21 mouse cellular contexts compared by ENCODE assay signal in the genomic region with DNA sequence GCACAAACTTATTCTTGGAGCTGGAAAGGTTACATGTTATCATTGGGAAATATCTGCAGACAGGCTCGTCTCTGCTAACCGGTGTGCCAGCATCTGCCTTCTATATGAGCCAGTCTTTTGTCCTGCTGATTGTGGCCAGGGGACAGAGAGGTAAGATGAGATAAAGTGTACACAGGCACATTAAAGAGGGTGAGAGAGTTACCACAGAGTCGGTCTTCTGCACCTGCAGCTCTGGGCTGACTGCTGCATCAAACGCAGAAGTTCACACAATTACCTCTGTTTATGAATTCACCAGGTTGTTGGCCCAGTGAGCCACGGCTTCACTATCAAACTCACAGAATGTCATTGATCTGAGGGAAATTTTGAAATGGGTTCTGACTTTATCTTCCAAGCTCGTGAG.
"Had no signal": no experiment of that assay in that cellular context is flagged by ENCODE, and none has a peak within 500 bp of the region (broad histone marks: within the 10 kb centered on the region; RNA-seq: fewer than 3 reads in every experiment).

No protein-coding gene starts in this region.

- H3K9me3 ChIP-seq: limb, embryonic 12.5 days; limb, embryonic 15.5 days; neural tube, embryonic 12.5 days; neural tube, embryonic 15.5 days had no signal

- H3K27me3 ChIP-seq: limb, embryonic 12.5 days; limb, embryonic 15.5 days; neural tube, embryonic 12.5 days; neural tube, embryonic 15.5 days had no signal

- H3K4me2 ChIP-seq: limb, embryonic 12.5 days; limb, embryonic 15.5 days; liver, embryonic 11.5 days; lung, embryonic 14.5 days; neural tube, embryonic 12.5 days; neural tube, embryonic 15.5 days had no signal

- H3K9ac ChIP-seq: limb, embryonic 12.5 days; limb, embryonic 15.5 days; liver, embryonic 14.5 days; liver, postnatal 0 days; lung, embryonic 14.5 days; neural tube, embryonic 12.5 days; neural tube, embryonic 15.5 days had no signal

- H3K27ac ChIP-seq: limb, embryonic 12.5 days; limb, embryonic 15.5 days; liver, embryonic 14.5 days; macrophage; neural tube, embryonic 12.5 days; neural tube, embryonic 15.5 days; stomach, postnatal 0 days had no signal

- DNase-seq: kidney, adult 18-20 months; kidney, adult 9 months; kidney, postnatal 14 days; kidney, postnatal 4 days; left cerebral cortex, postnatal 4 days; liver, postnatal 0 days; lung, embryonic 14.5 days; retina, postnatal 1 day; thymus, adult 2 months; thymus, postnatal 14 days; thymus, postnatal 4 days had no signal

- H3K4me3 ChIP-seq: limb, embryonic 12.5 days; limb, embryonic 15.5 days; neural tube, embryonic 12.5 days; neural tube, embryonic 15.5 days had no signal

- H3K36me3 ChIP-seq: limb, embryonic 12.5 days; limb, embryonic 15.5 days; neural tube, embryonic 12.5 days; neural tube, embryonic 15.5 days had no signal

- ATAC-seq: intestine, embryonic 16.5 days; liver, postnatal 0 days; lung, postnatal 0 days had no signal

- H3K4me1 ChIP-seq: limb, embryonic 12.5 days; limb, embryonic 15.5 days; neural tube, embryonic 12.5 days; neural tube, embryonic 15.5 days had no signal
